Mouse (Mus musculus) ES-E14 (cell line): Measurements from ENCODE around the gene Dhrs7b. TPM values are rescaled to one million over a fixed set of nuclear protein-coding genes. Genes with fewer than 3 reads are reported as not detected.

Experiments used
- DNase-seq: peaks from one replicate; pipeline ENCODE4 v3.0.0-alpha.2; 2013; ENCODE audit warnings: low read depth, low spot score
- H3K27ac ChIP-seq: 2 replicates; pipeline ENCODE4 v1.5.1; 2012; ENCODE audit warnings: low read depth, mild to moderate bottlenecking, low read length, moderate library complexity, mixed read lengths; ENCODE audit not compliant: poor library complexity, insufficient read depth, severe bottlenecking
- H3K36me3 ChIP-seq: 2 replicates; pipeline ENCODE4 v1.6.1; 2012; ENCODE audit warnings: mild to moderate bottlenecking, low read length, moderate library complexity, mixed read lengths; ENCODE audit not compliant: control insufficient read depth, poor library complexity, insufficient read depth, severe bottlenecking
- H3K4me1 ChIP-seq, 2 experiments: fragments of 150-350 bp in 1 of 2; sonication (generic) in 1 of 2; 2 replicates each; pipeline ENCODE4 v1.6.1; 2012; ENCODE audit warnings: low read length in 2 of 2, mild to moderate bottlenecking in 1 of 2, mixed read lengths in 1 of 2; ENCODE audit not compliant: control insufficient read depth in 2 of 2, insufficient read depth in 2 of 2, poor library complexity in 1 of 2
- H3K4me3 ChIP-seq, 2 experiments: fragments of 150-350 bp in 1 of 2; sonication (generic) in 1 of 2; 2 replicates each; pipeline ENCODE4 v1.5.1; 2012; ENCODE audit warnings: low read length in 2 of 2, low read depth in 1 of 2, mild to moderate bottlenecking in 1 of 2, mixed read lengths in 1 of 2; ENCODE audit not compliant: insufficient read depth in 1 of 2, poor library complexity in 1 of 2, severe bottlenecking in 1 of 2
- H3K9ac ChIP-seq: 2 replicates; pipeline ENCODE4 v1.6.1; 2012; ENCODE audit warnings: low read depth, mild to moderate bottlenecking, low read length, mixed read lengths; ENCODE audit not compliant: poor library complexity, insufficient read depth, severe bottlenecking
- H3K9me3 ChIP-seq: fragments of 150-350 bp; sonication (generic); 2 replicates; pipeline ENCODE4 v1.6.1; 2012; ENCODE audit warnings: low read depth, mild to moderate bottlenecking, low read length; ENCODE audit not compliant: control insufficient read depth, insufficient read depth
- CHD2 ChIP-seq: IDR thresholded peaks from 2 replicates; pipeline ENCODE4 v1.6.1; 2014; ENCODE audit warnings: mild to moderate bottlenecking, low read depth, low read length, inconsistent platforms
- HCFC1 ChIP-seq: IDR thresholded peaks from 2 replicates; pipeline ENCODE4 v1.6.1; 2012; ENCODE audit warnings: low read length, inconsistent platforms, borderline replicate concordance; ENCODE audit not compliant: insufficient read depth
- MAFK ChIP-seq: IDR thresholded peaks from 2 replicates; pipeline ENCODE4 v1.6.1; 2014; ENCODE audit warnings: mild to moderate bottlenecking, low read depth, low read length, inconsistent platforms; ENCODE audit not compliant: insufficient read depth
- ZC3H11A ChIP-seq: IDR thresholded peaks from 2 replicates; pipeline ENCODE4 v1.6.1; 2012; ENCODE audit warnings: low read depth, mild to moderate bottlenecking, inconsistent platforms, low read length, borderline replicate concordance
- ZNF384 ChIP-seq: IDR thresholded peaks from 2 replicates; pipeline ENCODE4 v1.6.1; 2012; ENCODE audit warnings: low read depth, low read length, inconsistent platforms
- in situ Hi-C, 2 experiments: fragments of 600-800 bp; cut with MboI; formaldehyde crosslinking; loops; one replicate each; pipeline ENCODE4 v1.15.1; 2025; ENCODE audit warnings: low sequenced_read_pairs in 2 of 2, inconsistent platforms in 1 of 2; ENCODE audit not compliant: unreplicated experiment in 2 of 2
- total RNA-seq: library from RNA; depleted of rRNA; stranded (reverse); fragments of 300-350 nt; gene quantifications from 2 replicates; pipeline ENCODE4 v1.2.3, GENCODE M21; 2012

Dhrs7b gene
- total RNA-seq, 1 experiment = 102 TPM

GRCm38 (mm10) chr11:60796342-60796741 lies 34.1 kb upstream of the Dhrs7b start:
- H3K9me3 ChIP-seq = no peaks in the 10 kb centered on the region
- in situ Hi-C loops = no loop called here
- TF ChIP-seq HCFC1 = no peak
- TF ChIP-seq CHD2 = no peak
- no peak for TF ChIP-seq ZNF384
- TF ChIP-seq MAFK = no peak
- no peak for TF ChIP-seq ZC3H11A
- no peaks in the 10 kb centered on the region for H3K4me1 ChIP-seq
- no peak for DNase-seq
- H3K4me3 ChIP-seq = no peak overlapping the region
- no peak overlapping the region for H3K9ac ChIP-seq
- H3K27ac ChIP-seq = no peak overlapping the region
- peaks cover 65% of the 10 kb centered on the region for H3K36me3 ChIP-seq

- TF ChIP-seq CHD2 (no peak), HCFC1 (no peak), MAFK (no peak), ZNF384 (no peak), ZC3H11A (no peak)
- H3K9ac ChIP-seq = no peak overlapping the region
- H3K36me3 ChIP-seq = peaks cover 56% of the 10 kb centered on the region
- H3K4me3 ChIP-seq = no peak overlapping the region
- H3K4me1 ChIP-seq = no peaks in the 10 kb centered on the region
- no peak overlapping the region for H3K27ac ChIP-seq
- H3K9me3 ChIP-seq = no peaks in the 10 kb centered on the region
- DNase-seq = no peak
- in situ Hi-C loops = no loop called here
These were observed 30.5 kb upstream of the Dhrs7b start for GRCm38 (mm10) chr11:60799977-60800376.

- no peaks in the 10 kb centered on the region for H3K4me1 ChIP-seq
- TF ChIP-seq CHD2 = no peak
- no peak for TF ChIP-seq ZC3H11A
- TF ChIP-seq ZNF384 = no peak
- no peak for TF ChIP-seq HCFC1
- TF ChIP-seq MAFK = no peak
- no peak overlapping the region for H3K4me3 ChIP-seq
- no peaks in the 10 kb centered on the region for H3K9me3 ChIP-seq
- H3K27ac ChIP-seq = no peak overlapping the region
- peaks cover 57% of the 10 kb centered on the region for H3K36me3 ChIP-seq
- DNase-seq = no peak
- no peak overlapping the region for H3K9ac ChIP-seq
- in situ Hi-C loops = no loop called here
These were observed 29.5 kb upstream of the Dhrs7b start for GRCm38 (mm10) chr11:60800892-60801291.

GRCm38 (mm10) chr11:60808286-60809070 lies 22.0 kb upstream of the Dhrs7b start:
- Histone ChIP-seq H3K4me3 (no peak overlapping the region; a peak in 1 of 4 replicates), H3K36me3 (peaks cover 7% of the 10 kb centered on the region), H3K9me3 (no peaks in the 10 kb centered on the region), H3K4me1 (peaks cover 0 to 3% of the 10 kb centered on the region in 2 experiments; a peak in 3 of 4 replicates), H3K9ac (no peak overlapping the region; the same call in 1 of the 2 replicates), H3K27ac (no peak overlapping the region)
- TF ChIP-seq ZC3H11A = no peak
- TF ChIP-seq ZNF384 = no peak
- TF ChIP-seq CHD2 = no peak
- no peak for TF ChIP-seq MAFK
- TF ChIP-seq HCFC1 = no peak
- in situ Hi-C loops = no loop called here
- DNase-seq = no peak

GRCm38 (mm10) chr11:60809546-60809945 lies 20.9 kb upstream of the Dhrs7b start:
- Histone ChIP-seq H3K4me1 (peaks cover 0 to 3% of the 10 kb centered on the region in 2 experiments; a peak in 3 of 4 replicates), H3K36me3 (peaks cover 3% of the 10 kb centered on the region; the same call in 1 of the 2 replicates), H3K9ac (peak overlapping the region; percentile 88; the same call in 1 of the 2 replicates), H3K4me3 (peak overlapping the region; percentile 77 to 79; a peak in 3 of 4 replicates), H3K9me3 (no peaks in the 10 kb centered on the region), H3K27ac (no peak overlapping the region)
- TF ChIP-seq ZNF384 (no peak), MAFK (no peak), HCFC1 (no peak), ZC3H11A (no peak), CHD2 (no peak)
- no peak for DNase-seq
- in situ Hi-C loops = no loop called here
